Mouse (Mus musculus) thymus, postnatal 36 days (tissue): ENCODE measurements at regions not wholly inside any gene's neighbourhood (a gene's known extent, or its start where the extent isn't known, plus 50 kb on each side); places are given as distances from the start of the nearest gene placed in this dataset.

Source experiments
- DNase-seq, 2 experiments: peaks; one replicate each; pipeline ENCODE4 v3.0.0; 2022; ENCODE audit warnings: mixed read lengths in 2 of 2

DNA sequence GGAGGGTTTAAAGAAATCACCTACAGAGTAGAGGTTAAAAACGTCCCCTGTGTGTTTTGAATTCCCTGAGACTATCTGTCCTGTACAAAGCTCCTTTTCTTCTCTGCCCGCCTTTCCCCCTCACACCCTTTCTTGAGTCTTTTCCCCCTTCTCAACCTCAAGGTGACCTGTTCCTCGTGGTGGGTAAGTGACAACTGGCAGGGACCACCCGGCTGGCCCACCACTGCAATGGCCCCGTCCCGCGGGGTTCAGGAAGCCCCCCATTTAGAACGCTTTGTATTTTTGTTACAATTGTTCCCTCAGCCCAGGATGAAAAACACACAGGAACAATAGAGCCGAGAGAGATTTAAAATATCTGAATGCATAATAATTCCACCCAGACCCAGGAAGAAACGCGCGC, 272.9 kb upstream of the Sox2 start:
- DNase-seq: no peak

DNA sequence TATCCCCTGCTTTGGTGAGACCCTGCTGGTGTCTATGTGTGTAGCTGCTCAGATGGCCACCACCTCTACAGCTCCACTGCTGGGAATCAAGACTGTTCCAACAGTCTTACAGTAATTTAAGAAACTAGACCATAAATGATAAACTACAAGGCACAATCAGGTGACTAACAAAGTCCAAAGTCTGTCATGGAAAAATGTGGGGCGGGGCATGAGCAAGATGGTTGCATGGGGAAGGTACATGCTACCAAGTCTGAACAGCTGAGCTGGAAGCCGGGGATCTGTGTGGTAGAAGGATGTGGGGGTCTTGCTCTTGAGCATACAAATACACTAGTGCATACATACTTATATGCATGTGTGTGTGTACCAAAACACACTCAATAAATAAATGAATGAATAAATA, 278.8 kb upstream of the Sox2 start:
- DNase-seq: no peak

DNA sequence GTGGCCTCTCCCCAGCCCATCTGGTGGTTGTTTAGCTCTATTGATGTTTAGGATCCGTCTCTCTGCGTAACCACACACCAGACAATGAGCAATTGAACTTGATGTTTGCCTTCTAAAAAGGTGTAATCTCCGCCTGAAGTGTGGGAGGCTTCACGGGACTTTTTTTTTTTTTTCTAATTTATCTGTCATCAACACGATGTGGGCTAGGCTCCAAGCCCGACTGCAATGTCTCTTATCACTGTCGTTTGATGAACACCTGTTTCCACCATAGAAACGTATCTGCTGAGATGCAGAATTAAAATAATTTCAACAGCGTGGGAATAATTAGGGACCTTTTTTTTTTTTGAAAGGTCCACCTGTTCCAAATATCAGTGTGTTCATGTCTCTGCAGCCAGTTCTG, 257.0 kb upstream of the Dnajc19 start:
- DNase-seq: no peak

DNA sequence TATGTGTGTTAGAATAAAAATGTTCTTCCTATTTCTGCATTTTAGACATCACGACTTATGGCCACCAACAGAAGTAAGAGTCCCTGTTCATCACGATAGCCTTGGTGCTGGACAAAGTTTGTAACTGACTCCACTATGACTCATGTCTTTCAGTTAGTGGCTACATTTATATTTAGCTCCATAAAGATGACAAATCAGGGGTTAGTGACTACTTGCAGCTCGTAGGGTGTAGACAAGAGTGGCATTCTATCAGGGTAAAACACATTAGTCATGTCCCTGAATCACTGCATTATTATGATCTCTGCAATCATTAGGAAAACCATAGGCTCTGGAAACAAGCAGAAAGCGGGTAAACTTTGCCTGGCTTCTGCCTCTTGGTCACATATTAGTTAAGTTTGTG, 252.4 kb upstream of the Dnajc19 start:
- no peak for DNase-seq

DNA sequence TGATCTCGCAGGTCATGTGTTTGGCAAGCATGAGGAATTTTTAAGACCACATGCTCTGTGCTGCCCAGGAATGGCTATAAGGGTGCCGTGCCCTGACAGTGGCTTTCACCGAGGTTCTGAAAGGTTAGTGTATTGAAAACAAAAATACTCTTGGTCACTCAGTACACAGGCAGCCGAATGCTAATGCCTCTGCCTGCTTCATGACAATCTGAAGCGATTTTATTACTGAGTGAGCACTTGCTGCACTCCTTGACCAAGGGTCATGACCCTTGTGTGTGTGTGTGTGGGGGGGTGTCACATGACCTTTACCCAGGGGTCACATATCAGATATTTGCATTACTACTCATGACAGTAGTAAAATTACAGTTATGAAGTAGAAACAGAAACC, 250.8 kb upstream of the Dnajc19 start:
- DNase-seq: no peak

DNA sequence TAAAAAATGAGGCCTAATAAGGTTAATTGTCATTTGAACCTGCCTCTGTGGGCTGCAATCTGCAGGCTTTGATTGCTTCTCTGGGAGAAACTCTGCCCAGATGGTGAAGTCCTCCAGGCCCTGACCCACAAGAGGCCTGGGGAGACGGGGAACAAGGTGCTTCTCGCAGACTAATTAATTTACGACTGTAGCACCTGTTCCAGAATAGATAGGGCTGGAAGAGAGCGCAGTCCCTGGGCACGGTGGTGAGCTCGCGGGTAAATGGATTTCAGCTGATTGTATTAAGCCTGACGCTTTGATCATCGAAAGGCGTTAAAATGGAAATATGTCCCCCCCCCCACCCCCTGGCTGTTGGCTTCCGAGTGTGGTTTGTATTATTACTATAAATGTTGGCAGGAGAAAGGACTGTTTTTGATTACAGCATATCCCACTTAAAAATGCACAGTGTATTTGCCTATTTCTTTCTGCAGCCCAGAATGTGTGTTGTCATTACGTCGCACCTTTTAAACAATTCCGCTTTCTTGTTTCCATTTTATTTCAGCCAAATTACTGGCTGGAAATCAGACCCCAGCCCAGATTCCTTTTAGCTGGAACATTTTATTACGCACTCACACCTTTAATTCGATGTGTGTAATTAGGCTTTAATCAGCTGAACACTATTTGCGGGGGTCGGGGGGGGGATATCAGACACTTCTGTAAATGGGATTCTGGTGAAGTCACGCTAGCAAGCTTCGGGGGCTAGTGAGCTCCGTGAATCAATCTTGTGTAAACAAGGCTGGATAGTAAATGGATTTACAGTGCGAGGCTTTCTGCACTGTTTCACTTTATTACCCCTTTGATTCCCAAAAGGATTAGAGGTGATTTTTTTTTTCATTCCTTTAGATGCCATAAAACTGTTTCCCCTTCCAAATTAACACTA, 250.1 kb upstream of the Dnajc19 start:
- DNase-seq: no peak

DNA sequence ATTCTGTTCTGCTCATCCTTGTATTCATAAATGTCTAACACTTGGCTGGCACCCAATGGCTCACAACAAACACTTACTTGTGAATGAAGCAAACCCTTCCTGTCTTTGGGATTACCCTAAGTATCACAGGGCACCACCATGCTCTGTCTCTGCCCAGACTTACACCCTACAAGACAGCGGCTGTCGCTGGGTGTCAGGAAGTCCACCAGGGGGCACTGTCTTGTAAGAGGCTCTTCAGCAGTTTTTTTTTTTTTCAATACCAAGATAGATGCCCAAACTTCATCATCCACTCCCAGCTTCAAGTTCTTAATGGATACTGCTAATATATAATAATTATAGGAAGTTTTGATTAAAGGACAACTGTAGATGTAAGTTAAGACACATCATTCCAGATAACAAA, 247.7 kb upstream of the Dnajc19 start:
- DNase-seq: no peak

DNA sequence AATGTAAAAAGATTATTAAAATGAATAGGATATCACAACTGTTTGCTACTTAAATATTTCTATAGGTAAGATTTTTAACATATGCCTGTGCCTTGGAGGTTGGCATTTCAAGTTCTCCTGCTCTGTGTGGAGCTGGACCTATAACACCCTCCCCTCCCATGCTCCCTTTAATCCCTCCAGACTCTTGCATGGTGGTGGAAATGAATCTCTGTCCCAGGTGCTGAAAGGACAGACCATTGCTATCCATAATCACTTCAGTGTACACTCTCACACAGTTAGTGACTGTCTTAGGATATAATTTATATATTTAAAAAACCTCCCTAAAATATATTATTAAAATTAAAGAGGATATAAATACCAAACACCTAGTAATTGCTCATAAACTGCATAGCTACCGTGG, 244.5 kb upstream of the Dnajc19 start:
- no peak for DNase-seq

DNA sequence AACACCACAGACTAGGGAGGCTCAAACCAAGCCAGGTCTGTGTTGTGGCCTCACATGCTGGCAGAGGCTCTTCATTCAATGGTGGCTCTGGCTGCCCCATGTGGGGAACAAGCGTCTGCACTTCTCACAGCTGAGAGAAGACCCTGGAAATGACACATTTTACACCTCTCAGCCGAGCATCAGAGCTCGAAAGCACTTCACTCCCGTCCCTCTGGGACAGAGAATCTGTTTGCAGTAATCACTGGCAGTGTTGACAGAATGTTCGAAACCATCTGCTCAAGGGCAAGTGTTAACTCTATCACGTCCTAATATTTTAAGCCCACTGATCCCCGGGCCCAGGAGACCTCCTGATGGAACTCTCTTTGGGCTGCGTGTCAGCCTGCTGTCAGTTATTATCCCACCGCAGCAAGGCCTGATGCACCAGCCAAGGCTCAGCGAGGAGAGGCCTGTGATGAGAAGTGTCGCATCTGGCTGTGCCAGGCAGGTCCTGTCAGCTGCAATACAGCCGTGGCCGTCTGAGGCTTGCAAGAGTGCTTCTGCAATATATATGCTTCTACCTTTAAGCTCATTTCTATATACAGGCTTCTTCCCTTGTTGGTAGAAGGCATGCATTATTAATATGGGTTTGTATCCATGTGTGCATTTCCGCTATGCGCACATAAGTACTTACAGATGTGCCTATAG, 241.5 kb upstream of the Dnajc19 start:
- DNase-seq: no peak

DNA sequence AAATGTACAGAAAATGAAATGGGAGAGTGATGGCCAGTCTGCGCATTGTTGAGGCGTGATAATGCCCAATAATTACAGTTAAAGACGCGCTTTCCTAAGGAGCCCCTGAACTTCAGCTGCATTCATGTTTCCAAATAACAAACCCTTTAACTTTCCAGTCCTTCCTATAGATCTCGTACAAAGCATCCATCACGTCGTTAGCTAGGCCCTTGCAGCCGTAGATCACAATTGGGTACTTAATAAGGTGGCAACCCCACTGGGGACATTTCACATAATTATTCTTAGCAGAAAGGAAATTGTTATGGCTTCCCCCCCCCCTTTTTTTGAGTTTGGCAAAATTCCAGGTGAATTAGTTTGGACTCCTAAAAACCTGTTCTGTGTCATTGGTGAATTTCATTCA, 233.7 kb upstream of the Dnajc19 start:
- DNase-seq: no peak

DNA sequence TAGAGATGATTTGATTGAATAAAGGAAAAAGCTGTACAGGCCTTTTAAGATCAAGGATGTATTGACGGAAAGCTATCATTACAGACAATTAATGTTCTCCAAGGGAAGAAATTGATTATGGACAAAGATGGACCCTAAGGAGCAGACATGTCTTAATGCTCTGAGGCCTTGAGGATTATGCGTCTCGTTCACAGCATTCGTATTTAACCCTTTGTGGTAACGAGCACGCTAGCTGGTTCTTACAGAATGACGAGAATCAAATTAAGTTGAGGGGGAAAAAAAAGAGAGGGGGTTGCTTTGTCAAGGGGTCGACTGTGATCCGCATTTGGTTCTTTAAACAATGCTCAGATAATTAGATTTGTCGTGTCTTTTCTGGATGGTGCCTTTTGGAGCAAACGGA, 233.3 kb upstream of the Dnajc19 start:
- DNase-seq: no peak

DNA sequence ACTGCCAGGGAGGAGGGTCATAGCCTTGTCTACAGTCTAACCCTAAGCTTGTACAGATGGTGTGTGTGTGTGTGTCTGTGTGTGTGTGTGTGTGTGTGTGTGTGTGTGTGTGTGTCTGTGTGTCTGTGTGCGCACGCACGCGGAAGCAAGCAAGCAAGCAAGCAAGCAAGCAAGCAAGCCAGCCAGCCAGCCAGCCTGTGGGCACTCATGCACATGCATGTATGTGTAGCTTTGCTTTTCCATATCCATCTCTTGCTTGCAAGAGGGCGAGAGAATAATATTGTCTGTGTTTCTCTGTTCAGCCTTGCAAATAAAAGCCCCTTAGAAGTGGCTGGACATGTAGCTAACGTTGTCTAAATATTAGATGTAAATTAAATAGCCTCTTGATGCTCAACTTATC, 230.8 kb upstream of the Dnajc19 start:
- DNase-seq: no peak

DNA sequence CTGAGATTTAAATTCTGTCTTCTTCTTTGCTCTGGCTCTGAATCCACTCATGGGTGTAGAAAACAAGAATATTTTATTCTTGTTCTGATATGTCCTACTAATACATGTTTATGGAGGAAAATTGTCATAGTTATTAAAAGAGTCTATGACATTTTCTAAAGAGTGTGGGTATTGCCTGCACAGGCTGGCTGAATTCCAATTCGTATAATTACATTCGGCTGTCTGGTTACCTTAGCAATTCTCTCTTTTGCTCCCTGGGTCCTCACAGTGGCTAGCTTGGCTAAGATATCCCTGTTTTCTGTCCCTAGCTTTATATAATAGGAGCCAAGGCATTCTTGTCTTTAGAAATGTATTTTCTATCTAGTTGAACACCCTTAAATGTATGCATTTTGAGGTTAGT, 218.5 kb upstream of the Dnajc19 start:
- no peak for DNase-seq

DNA sequence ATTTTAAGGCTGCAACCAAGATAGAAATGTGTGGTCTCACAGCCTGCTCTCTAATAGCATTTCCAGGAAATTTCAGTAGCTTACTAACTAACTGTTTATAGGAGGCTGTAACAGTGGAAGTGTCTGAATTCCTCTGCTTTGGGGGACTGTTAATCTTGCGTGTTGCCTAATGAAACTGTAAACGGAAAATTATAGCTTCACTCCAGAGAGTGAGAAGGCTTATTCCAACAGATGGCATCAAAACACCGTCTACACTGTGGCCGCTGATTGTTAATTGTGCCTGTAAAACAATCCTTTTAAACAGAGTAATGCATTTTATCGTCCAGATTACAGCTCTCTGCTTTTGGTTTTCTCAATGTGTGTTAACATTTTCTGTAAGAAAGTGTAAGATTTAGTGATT, 206.7 kb upstream of the Dnajc19 start:
- no peak for DNase-seq

DNA sequence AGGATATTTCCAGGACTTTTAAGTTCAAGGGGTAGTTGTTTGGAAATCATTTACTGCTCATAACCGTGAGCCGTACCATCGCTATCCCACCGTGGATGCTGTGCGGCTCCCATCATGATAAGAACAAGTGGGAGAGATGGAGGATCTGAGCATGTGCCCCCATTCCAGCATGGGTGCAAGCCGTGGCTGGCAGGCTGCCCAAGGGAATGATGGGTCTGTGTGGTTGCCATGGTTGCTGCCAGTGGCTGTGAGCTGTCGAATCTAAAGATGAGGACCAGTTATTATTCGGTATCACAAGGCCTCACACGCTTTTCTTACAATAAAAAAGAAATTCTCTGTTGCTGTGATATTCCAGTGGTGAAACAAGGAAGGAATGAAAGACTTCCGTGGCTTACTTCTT, 189.0 kb upstream of the Dnajc19 start:
- no peak for DNase-seq

DNA sequence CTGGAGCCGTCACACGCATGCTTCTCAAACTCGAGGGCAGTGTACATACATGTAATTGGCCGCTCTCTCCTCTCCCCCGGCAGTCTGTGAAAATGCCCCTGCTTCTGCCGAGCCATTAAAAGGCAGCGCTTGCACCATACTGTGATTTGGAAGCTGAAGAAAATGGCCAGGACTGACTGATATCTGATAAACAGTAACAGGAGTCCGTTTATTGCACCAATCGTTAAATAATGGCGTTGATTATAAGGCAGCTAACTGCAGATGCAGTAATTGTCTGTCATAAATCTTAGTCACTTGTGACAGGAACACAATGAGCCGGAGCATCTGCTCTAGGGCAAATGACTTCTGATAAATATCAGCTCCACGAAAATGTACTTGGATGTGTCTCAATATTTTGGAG, 185.3 kb upstream of the Dnajc19 start:
- no peak for DNase-seq

DNA sequence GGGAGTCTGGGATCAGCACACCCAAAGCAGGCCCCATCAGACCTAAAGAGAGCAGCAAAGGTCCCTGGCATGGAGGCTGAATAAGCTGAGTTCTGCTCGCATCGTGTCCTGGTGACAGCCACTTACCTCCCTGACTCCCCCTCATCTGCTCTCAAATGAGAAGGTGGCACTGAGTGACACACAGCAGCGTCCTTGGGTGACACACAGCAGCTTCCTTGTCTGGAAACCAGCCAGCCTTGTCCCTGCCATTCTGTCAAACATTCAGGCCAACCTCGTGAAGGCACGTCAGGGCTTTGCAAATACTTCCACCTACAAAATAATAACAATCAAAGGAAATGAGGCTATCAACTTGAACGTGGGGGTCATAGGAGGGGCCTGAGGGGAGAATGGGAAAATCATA, 183.7 kb upstream of the Dnajc19 start:
- DNase-seq: no peak

DNA sequence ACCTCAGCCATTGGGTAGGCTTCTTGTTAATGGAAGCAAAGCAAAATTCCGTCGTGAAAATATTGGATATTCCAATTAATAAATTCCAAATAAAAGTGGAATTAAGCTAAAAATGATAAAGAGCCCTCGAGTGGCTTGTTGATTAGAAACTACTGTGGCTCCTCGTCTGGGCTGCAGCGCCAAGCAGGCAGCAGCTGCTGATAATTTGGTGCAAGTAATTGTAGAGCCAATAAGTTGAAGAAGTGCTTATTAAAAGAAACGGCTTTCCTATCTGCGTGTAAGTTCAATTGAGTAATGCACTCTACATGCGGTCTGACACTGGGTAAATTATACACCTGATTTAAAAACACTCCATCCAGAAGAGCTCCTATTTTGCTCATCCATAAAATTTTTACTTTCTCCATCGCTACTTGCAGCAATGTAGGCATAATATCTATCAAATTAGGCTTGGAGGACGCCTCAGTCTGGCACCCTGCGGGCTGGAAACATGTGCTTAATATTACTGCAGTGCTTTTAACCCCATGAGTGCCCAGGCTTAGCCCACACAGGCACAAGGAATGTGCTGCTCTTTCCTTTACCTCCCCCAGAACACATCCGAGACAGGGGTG, 171.7 kb upstream of the Dnajc19 start:
- no peak for DNase-seq

DNA sequence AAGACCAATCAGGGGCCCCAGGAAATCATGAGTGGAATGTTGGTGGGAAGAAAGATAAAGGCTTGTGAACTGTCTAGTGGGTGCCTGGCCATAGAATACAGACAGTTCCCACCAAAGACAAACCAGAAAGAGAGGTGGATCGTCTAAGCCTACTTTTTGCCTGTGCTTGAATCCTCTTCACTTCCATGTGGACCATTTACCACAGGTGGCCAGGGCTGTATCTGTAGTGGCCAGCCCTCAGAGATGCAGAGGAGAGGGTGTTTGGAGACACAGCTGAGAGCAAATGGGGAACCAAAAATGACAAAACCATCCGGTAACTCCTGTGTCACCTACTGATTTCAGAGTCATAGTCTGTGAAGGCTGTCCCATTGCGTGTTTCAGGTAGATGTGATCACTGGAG, 161.0 kb upstream of the Dnajc19 start:
- DNase-seq: no peak

DNA sequence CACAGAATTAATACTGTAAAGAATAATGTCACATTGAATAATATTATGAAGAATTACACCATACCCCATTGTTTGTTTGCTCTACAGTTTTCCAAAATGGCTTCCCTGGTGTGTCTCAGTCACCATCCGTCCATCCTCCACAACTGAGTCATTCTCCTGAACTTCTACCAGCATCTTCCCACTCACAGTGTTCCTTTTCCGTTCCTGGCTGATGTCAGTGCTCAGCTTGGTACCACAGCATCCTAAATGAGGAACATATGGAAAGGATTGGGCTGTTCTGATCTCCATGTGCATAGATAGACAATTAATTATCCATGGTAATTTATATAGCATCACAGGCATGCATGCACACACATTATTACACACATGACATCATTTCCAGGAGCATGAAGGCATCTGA, 158.9 kb upstream of the Dnajc19 start:
- DNase-seq: no peak

DNA sequence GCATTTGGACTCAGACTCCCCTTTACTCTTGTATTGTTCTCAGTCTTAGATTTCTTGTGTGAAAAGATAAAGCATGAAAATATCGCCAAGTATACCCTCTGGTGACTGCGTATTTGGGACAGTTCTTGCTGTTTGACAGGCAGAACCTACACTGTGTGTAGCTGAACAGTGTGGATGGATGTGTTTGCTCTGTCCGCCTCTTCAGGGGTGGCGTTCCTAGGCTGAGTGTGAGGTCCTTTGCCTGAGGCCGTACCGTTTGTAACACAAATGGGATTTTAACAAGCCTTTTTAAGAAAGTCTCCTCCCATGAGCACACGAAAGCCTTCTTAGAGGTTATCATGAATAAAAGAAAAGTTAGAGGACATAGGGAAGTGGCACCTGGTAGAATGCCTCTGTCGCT, 153.3 kb upstream of the Dnajc19 start:
- DNase-seq: no peak

DNA sequence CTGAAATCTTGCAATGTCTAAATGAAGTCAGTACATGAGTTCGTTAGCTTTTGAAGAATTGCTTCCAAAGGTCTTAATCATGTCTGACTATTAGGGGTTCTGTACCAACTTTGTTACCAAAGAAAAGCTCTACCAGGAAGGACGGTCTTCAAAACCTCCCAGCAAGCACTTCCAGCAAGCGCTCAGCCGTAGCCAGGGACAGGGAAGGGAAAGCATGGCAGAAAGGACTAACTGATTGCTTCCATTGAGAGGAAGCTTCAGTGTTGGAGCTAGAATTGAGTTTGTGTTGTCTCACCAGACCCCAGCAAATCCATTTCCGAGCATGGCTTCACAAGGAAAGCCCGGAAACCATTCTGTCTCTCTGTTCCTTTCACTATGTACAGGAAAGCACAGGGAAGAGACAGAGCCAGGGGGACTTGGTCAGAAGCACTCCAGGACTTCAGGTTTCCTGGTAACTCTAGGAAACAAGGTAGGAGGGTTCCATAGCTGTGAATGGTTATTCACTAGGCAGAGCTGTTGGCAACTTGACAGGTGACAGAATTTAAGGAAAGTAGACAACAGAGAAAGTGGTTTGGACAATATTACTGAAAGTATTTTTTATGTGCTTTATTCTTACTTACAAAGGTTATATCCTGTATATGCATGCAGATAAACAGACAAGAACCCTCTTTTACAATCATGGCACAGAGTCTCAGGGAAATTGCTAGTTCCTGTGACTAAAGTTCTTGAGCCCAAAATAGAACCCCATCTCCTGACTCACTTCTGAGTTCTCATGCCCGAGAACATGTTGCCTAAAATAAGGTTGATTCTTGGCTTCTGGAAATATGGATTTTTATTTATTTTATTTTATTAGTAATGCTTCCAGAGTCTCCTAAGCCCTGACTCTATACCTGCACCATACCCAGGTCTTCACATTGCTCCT, 151.5 kb upstream of the Dnajc19 start:
- DNase-seq: no peak
